Mouse (Mus musculus): ENCODE results near the gene Ucn. TPM values are rescaled to one million over a fixed set of nuclear protein-coding genes. Genes with fewer than 3 reads are reported as not detected.

The Ucn gene
- total and polyA plus RNA-seq, 3 experiments = not detected

- Histone ChIP-seq H3K9ac (ENCODE audit: control insufficient read depth, low read depth, low read length, poor library complexity, severe bottlenecking) (no peak within 1 kb of the TSS), H3K4me3 (ENCODE audit: control insufficient read depth in 1 of 2, insufficient read depth in 1 of 2, low read depth in 2 of 2, low read length in 2 of 2) (no peak within 1 kb of the TSS), H3K27me3 (ENCODE audit: control insufficient read depth in 1 of 2, insufficient read depth in 2 of 2, low read length in 2 of 2) (peaks cover 6 to 18% of the 10 kb centered on the region in 2 experiments), H3K4me1 (ENCODE audit: control insufficient read depth in 1 of 2, insufficient read depth in 2 of 2, low read length in 2 of 2) (peaks cover 1 to 4% of the 10 kb centered on the region in 2 experiments; a peak in 3 of 4 replicates), H3K36me3 (ENCODE audit: control insufficient read depth in 1 of 2, insufficient read depth in 2 of 2, low read length in 2 of 2) (peaks cover 0 to 4% of the 10 kb centered on the region in 2 experiments; a peak in 1 of 4 replicates), H3K27ac (ENCODE audit: control insufficient read depth, low read depth, low read length) (no peak within 1 kb of the TSS), H3K79me2 (ENCODE audit: control insufficient read depth, insufficient read depth, low read length, poor library complexity) (no peaks in the 10 kb centered on the region), H3K9me3 (replicated peaks; ENCODE audit: insufficient read depth, low read length) (no peaks in the 10 kb centered on the region)
- no peak for DNase-seq (ENCODE audit: low read depth, low spot score)
- no peak for TF ChIP-seq KAT2A (conservative IDR thresholded peaks at IDR 0.05; ENCODE audit: low read depth, low read length)
- no peak for TF ChIP-seq MAX (IDR thresholded peaks at IDR 0.05; ENCODE audit: low read length)
- TF ChIP-seq EP300 (IDR thresholded peaks at IDR 0.05; ENCODE audit: low read depth in 1 of 2, low read length in 2 of 2) = no peak
These were observed 22.3 kb downstream of the Ucn start, which contains the start of gene Trim54 for GRCm38 (mm10) chr5:31116354-31116753. Gene Trim54, plus strand, starts transcription at chr5:31116712.

GRCm38 (mm10) chr5:31110781-31111180, 27.8 kb downstream of the Ucn start:
- no peaks in the 10 kb centered on the region for H3K36me3 ChIP-seq (ENCODE audit: control insufficient read depth in 1 of 2, insufficient read depth in 2 of 2, low read length in 2 of 2)
- H3K79me2 ChIP-seq (ENCODE audit: control insufficient read depth, insufficient read depth, low read length, poor library complexity) = no peaks in the 10 kb centered on the region
- peaks cover 3 to 11% of the 10 kb centered on the region in 2 experiments for H3K27me3 ChIP-seq (ENCODE audit: control insufficient read depth in 1 of 2, insufficient read depth in 2 of 2, low read length in 2 of 2)
- TF ChIP-seq UBTF (IDR thresholded peaks at IDR 0.05; ENCODE audit: borderline replicate concordance, insufficient read depth, low read depth, low read length) (no peak), MYB (IDR thresholded peaks at IDR 0.05; ENCODE audit: low read depth, low read length) (no peak), MXI1 (IDR thresholded peaks at IDR 0.05; ENCODE audit: low read depth, low read length) (no peak), RAD21 (IDR thresholded peaks at IDR 0.05; ENCODE audit: low read depth, low read length) (peak; percentile 69), MAFK (IDR thresholded peaks at IDR 0.05; ENCODE audit: borderline replicate concordance, low read depth, low read length) (no peak), TAL1 (IDR thresholded peaks at IDR 0.05; ENCODE audit: low read length) (no peak), ZKSCAN1 (IDR thresholded peaks at IDR 0.05; ENCODE audit: low read depth, low read length) (no peak), GABPA (IDR thresholded peaks at IDR 0.05; ENCODE audit: low read depth, low read length) (no peak), EP300 (IDR thresholded peaks at IDR 0.05; ENCODE audit: low read depth in 1 of 2, low read length in 2 of 2) (no peak), TCF12 (IDR thresholded peaks at IDR 0.05; ENCODE audit: low read depth, low read length) (no peak), MAX (IDR thresholded peaks at IDR 0.05; ENCODE audit: low read length) (no peak), CHD2 (IDR thresholded peaks at IDR 0.05; ENCODE audit: low read length) (no peak), JUND (IDR thresholded peaks at IDR 0.05; ENCODE audit: low read depth, low read length) (0 out of 2 replicates have a peak, but pooled peaks have one; percentile 30), SIN3A (IDR thresholded peaks at IDR 0.05; ENCODE audit: low read length) (0 out of 2 replicates have a peak, but pooled peaks have one; percentile 31), ZNF384 (IDR thresholded peaks at IDR 0.05; ENCODE audit: low read depth, low read length) (peak; percentile 67), ETS1 (IDR thresholded peaks at IDR 0.05; ENCODE audit: low read depth, low read length) (no peak), SMC3 (IDR thresholded peaks at IDR 0.05; ENCODE audit: low read depth, low read length) (peak; percentile 87), ZMIZ1 (IDR thresholded peaks at IDR 0.05; ENCODE audit: low read depth, low read length) (no peak), CTCF (IDR thresholded peaks at IDR 0.05 in 2 of 3, conservative IDR thresholded peaks at IDR 0.05 in 1 of 3; ENCODE audit: control insufficient read depth in 1 of 3, insufficient read depth in 1 of 3, low read depth in 2 of 3, low read length in 3 of 3, poor library complexity in 1 of 3, severe bottlenecking in 1 of 3) (peak; percentile 47 to 78 (median 74)), ZC3H11A (IDR thresholded peaks at IDR 0.05; ENCODE audit: low read depth, low read length) (peak; percentile 50), ELF1 (IDR thresholded peaks at IDR 0.05; ENCODE audit: low read depth, low read length) (no peak), MAZ (IDR thresholded peaks at IDR 0.05; ENCODE audit: low read depth, low read length) (no peak), USF1 (IDR thresholded peaks at IDR 0.05; ENCODE audit: low read depth, low read length) (no peak), TBP (IDR thresholded peaks at IDR 0.05; ENCODE audit: low read depth, low read length) (no peak)
- H3K9ac ChIP-seq (ENCODE audit: control insufficient read depth, low read depth, low read length, poor library complexity, severe bottlenecking) = no peak overlapping the region
- H3K4me3 ChIP-seq (ENCODE audit: control insufficient read depth in 1 of 2, insufficient read depth in 1 of 2, low read depth in 2 of 2, low read length in 2 of 2) = no peak overlapping the region
- no peak overlapping the region for H3K27ac ChIP-seq (ENCODE audit: control insufficient read depth, low read depth, low read length)
- no peaks in the 10 kb centered on the region for H3K4me1 ChIP-seq (ENCODE audit: control insufficient read depth in 1 of 2, insufficient read depth in 2 of 2, low read length in 2 of 2)
- H3K9me3 ChIP-seq (replicated peaks; ENCODE audit: insufficient read depth, low read length) = no peaks in the 10 kb centered on the region
- peak; percentile 69 for DNase-seq (ENCODE audit: low read depth, low spot score)

Data from MEL (cell line).